Mouse (Mus musculus): ENCODE results near the gene C730034F03Rik.

- TF ChIP-seq CTCF (IDR thresholded peaks at IDR 0.05; ENCODE audit: control insufficient read depth, insufficient read depth, insufficient replicate concordance, low read depth, low read length) (no peak), POLR2A (IDR thresholded peaks at IDR 0.05; ENCODE audit: control insufficient read depth, low read depth, low read length) (no peak)
Measured at GRCm38 (mm10) chr15:89387127-89387526, 42.3 kb upstream of the C730034F03Rik start.

All from testis, adult 2 months (tissue).